Mouse (Mus musculus): ENCODE measurements around the gene Nt5c3b.

The Nt5c3b gene

DNA sequence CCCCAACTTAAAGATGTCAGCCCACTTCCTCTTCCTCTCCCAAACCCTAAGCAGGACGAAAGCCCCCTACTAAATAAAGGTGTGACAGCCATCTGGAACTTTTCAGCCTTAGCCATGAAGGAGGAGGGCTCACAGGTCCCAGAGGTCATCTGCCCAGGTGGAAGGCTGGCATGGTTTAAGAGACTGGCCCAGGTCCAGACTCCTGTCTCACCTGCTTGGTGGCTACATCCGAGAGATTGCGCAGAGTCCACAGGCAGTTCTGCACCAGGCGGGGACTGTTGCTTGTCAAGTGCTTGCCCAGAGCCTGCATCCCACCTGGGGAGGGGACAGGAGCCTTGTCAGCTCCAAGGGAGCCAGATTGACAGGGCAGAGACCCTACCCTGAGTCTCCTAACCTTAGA is 62.3 kb downstream of the Nt5c3b start:
- DNase-seq (ENCODE audit: low spot score in 2 of 2): no peak

DNA sequence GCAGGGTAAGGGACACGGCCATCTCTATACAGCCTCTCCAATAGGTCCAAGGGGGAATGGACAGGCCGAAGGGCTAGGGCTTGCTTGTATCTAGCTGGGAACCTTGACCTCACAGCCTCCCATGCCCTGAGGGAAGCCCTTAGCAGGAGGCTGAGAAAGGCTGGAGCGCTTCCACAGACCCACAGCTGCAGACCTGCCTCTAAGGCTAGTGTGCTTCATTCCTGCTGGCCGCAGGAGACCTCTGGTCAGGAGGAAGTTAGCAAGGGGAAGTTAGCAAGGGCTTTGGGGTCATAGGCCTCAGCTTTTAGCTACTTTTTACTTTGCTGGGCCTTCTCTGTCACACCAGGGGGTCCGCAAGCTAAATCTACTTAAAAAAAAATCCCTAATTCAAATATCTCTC is 63.2 kb downstream of the Nt5c3b start:
- no peak for DNase-seq (ENCODE audit: low spot score in 2 of 2)

DNA sequence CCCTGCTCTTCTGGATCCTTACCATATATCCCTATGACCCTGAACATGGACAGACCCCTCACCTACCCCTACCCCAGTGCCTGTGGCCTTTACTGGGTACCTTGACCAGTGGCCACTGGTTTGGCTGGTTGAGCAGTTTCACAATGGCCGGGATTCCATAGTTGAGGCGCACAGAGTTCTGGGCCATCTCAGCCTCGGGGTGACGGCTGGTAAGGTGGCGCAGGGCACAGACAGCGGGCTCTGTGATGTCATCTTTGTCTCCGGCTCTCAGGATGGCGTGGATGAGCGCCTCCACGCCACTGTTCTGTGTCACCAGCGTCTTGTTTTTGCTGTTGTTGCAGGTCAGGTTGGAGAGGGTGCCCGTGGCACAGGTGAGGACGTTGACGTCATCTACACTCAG is 63.6 kb downstream of the Nt5c3b start:
- DNase-seq (ENCODE audit: low spot score in 2 of 2): no peak

DNA sequence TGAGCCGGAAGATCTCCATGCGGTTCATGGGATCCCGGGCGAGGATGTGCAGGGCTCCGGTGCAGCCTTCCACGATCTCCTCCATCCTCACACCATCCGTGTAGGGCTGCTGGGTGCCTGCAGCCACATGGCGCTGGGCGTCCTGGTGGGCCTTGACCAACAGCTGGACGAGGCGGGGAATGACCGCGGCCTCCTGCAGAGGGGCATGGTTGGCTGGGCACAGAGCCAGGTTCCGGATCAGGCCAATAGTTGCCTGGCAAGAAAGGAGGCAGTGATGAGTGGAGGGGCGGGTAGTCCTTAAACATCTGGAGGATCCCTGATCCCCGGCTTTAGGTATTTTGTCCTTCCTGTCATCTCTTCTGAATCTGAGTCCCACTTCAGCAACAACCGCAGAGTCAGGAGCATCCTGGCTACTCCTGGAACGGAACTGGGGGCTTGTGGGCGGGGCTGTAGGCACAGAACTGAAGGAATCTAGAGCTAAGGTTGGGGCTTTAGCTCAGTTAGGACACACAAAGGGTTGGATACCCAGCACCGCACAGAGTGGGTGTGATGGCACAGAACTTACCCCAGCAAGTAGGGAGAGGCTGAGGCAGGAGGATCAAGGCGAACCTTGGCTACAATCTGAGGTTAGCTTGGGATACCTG is 64.7 kb downstream of the Nt5c3b start:
- no peak for DNase-seq (ENCODE audit: low spot score in 2 of 2)

DNA sequence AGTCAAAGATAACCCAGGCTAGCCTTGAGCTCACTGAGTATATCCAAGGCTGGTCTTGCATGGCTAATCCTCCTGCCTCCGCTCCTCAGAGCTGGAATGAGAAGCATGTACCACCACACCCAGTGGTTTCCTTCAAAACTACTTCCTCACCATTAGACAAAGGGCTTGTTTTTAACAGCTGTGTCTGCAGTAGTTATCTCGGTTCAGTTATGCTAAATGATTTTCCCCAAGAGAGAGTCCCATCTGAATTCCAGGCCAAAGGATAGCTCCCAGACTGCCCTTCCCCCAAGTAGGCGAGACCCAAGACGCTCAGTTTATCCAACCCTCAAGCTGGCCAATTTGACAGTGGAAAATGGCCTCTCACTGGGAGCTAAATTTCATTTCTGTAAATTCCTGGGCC is 65.6 kb downstream of the Nt5c3b start:
- no peak for DNase-seq (ENCODE audit: low spot score in 2 of 2)

DNA sequence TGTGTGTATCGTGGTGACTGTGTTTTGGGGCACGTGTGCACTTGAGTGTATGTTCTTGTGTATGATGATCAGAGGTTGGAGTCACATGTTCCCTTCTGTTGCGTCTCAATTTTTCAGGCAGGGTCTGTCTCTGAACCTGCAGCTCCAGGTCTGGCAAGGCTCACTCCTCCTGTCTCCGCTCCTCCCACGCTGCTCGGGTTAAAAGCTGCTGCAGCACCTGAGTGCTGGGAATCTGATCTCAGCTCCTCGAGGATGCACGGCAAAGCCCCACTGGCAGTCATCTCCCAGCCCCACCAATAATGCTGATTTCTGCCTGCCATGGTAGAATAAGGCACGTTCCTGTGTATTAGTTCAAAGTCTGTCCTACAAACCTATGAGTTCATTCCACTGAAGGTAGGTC is 66.5 kb downstream of the Nt5c3b start:
- no peak for DNase-seq (ENCODE audit: low spot score in 2 of 2)

Measured in spleen, postnatal 14 days (tissue).